Mouse (Mus musculus) myocyte (in vitro differentiated cells): Measurements from ENCODE around the gene Myo10.

Experiments used
- MAX ChIP-seq: IDR thresholded peaks from one replicate; pipeline ENCODE4 v1.6.1; 2011; ENCODE audit warnings: low read depth, mild to moderate bottlenecking, control low read depth
- MYOG ChIP-seq, 3 experiments: IDR thresholded peaks; one replicate each; pipeline ENCODE4 v1.6.1; 2011; ENCODE audit warnings: control low read depth in 2 of 3, low read depth in 2 of 3, mild to moderate bottlenecking in 2 of 3; ENCODE audit not compliant: insufficient read length in 2 of 3, control insufficient read depth in 1 of 3, insufficient read depth in 1 of 3
- POLR2A ChIP-seq: IDR thresholded peaks from one replicate; pipeline ENCODE4 v1.6.1; 2011; ENCODE audit warnings: low read depth, mild to moderate bottlenecking, control low read depth, moderate library complexity; ENCODE audit not compliant: insufficient read length

DNA sequence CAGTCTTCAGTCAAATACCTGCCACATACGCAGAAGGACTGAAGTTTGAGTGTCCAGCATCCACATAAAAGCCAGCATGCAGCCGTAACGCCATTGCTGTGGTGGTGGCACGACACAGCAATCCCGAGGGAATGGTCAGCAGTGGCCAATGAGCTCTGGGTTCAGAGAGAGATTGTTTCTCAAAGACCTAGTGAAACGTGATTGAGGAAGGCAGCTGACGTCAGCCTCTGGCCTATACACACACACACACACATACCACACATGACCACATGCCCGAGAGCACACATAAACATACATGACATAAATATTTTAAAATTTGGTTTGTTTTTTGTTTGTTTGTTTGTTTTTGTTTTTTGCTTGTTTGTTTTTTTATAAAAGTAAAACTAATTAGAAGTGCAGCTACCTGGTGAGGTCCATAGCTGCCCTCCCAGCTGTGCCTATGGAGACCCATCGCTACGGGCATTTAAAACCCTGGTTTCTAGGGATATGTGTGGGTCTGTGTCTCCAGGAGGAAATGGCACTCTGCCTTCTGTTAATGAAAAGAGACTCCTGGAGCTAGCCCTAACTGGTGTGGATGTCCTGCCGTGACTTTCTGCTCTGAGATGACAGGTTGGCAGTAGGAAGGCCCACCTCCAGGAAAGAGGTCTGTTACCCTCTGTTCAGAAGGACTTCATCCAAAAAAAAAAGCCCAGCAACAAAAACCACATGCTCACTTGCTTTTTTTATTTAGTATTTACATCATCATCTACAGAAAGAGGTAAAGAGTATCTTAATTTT, 82.7 kb downstream of the Myo10 start:
- TF ChIP-seq POLR2A (no peak), MAX (no peak), MYOG (IDR thresholded peaks at IDR 0.05; ENCODE audit: control insufficient read depth in 1 of 3, insufficient read depth in 1 of 3, insufficient read length in 2 of 3, low read depth in 2 of 3) (no peak)
